Mouse (Mus musculus) splenic B cell, adult 2 months (primary cell): ENCODE measurements around the gene Ttc7.
"Not testable (repeated sequence)": the region's sequence is repeated elsewhere in the genome, so short reads cannot be mapped to it uniquely, and the experiment has no call there.

ENCODE experiments used
- DNase-seq: peaks from one replicate; pipeline ENCODE4 v3.0.0-alpha.2; 2011; ENCODE audit warnings: low read depth, low spot score
- H3K27me3 ChIP-seq: 2 replicates; pipeline ENCODE4 v1.6.1; 2012; ENCODE audit warnings: mild to moderate bottlenecking, low read length, moderate library complexity, mixed read lengths; ENCODE audit not compliant: control insufficient read depth, poor library complexity, insufficient read depth, severe bottlenecking
- H3K36me3 ChIP-seq: 2 replicates; pipeline ENCODE4 v1.6.1; 2012; ENCODE audit warnings: mild to moderate bottlenecking, low read length, moderate library complexity, mixed read lengths; ENCODE audit not compliant: control insufficient read depth, poor library complexity, insufficient read depth, severe bottlenecking

The Ttc7 gene

DNA sequence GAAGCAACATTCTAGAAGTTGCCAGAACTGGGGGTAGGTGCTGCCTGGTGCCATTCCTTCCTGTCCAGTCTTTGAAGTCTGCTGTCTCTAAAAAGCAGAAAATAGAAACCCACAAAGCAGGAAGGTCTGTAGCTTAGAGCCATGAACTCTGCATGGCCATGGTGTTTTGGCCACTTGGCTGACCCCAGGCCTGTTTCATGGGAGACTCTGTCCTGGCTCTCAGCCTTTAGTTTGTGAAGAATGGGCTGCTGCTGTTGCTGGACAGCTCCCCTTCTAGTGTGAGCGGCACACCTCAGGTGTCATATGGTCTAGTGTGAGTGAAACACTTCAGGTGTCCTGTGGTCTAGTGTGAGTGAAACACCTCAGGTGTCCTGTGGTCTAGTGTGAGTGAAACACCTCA lies 14.0 kb downstream of the Ttc7 start:
- H3K36me3 ChIP-seq, result peaks cover 20% of the 10 kb centered on the region
- H3K27me3 ChIP-seq, DNase-seq: not testable (repeated sequence)

GRCm38 (mm10) chr17:87298944-87299343 lies 16.3 kb downstream of the Ttc7 start:
- peak; percentile 60 for DNase-seq
- Histone ChIP-seq H3K36me3 (peaks cover 8% of the 10 kb centered on the region), H3K27me3 (no peaks in the 10 kb centered on the region)

DNA sequence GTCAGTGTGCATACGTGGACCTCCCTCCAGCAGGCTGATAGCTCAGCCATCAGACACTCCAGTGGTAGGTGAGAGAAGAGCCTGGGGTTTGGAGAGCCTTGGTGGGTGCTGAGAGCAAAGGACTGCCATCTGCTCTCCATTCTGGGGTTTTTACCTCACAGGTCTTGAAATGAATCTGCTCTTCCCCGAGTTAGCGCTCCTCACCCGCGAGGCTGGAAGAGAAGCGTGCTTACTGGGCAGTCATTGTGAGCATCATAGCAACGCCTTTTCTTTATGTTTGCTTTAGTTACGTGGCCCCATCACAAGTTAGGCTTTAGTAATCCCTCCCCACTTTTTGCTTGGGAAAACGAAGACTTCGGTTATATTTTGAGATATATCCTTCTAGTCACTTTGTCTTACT lies 17.7 kb downstream of the Ttc7 start:
- peak; percentile 49 for DNase-seq
- H3K27me3 ChIP-seq, result no peaks in the 10 kb centered on the region

GRCm38 (mm10) chr17:87301607-87302006 lies 18.9 kb downstream of the Ttc7 start:
- peak; percentile 66 for DNase-seq
- not testable (repeated sequence) for H3K36me3 ChIP-seq, H3K27me3 ChIP-seq

More for the DNA sequence above, 17.7 kb downstream of the Ttc7 start:
- peaks cover 3% of the 10 kb centered on the region for H3K36me3 ChIP-seq

- H3K36me3 ChIP-seq, result no peaks in the 10 kb centered on the region; the same call in 1 of the 2 replicates
- DNase-seq, result peak; percentile 46
- H3K27me3 ChIP-seq, result no peaks in the 10 kb centered on the region
Observed at GRCm38 (mm10) chr17:87302014-87302794, 19.5 kb downstream of the Ttc7 start.

GRCm38 (mm10) chr17:87304151-87304894 lies 21.6 kb downstream of the Ttc7 start:
- Histone ChIP-seq H3K36me3 (no peaks in the 10 kb centered on the region; the same call in 1 of the 2 replicates), H3K27me3 (no peaks in the 10 kb centered on the region)
- DNase-seq, result no peak

DNA sequence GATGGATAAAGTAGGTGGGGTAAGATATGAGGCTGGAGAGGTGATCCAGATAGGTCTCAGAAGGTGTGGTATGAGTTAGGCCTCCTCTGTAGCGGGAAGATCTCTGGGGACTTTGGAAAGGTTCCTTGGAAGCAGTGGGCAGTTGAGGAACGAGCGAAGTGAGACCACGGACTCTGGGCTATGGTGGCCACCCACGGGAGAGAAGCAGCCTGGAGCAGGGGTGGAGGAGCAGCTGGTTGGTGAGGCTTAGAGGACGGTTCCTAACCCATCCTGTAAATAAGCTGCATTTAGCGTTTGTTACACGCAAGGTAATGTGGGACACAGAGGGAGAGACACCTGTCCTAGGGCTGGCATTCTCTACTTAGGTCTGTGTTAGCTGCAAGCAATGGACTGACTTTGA lies 22.4 kb downstream of the Ttc7 start:
- DNase-seq, result no peak
- no peaks in the 10 kb centered on the region for H3K27me3 ChIP-seq
- H3K36me3 ChIP-seq, result peaks cover 1% of the 10 kb centered on the region; the same call in 1 of the 2 replicates

DNA sequence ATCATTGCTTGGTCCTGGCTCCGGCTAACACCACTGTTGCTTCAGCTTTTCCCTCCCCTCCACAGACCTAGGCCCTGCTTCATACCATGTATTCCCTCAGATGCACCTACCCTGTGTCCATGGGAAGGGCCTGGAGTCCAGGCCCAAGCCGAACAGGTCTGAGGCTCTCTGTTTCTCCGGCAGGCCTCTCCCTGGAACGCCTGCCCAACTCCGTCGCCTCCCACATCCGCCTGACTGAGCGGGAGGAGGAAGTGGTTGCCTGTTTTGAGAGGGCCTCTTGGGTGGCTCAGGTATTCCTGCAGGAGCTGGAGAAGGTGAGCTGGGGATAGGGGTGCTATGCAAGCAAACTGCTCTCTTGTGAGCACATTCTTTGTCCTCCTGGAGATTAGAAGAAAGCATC lies 24.1 kb downstream of the Ttc7 start:
- no peak for DNase-seq
- Histone ChIP-seq H3K36me3 (peaks cover 5% of the 10 kb centered on the region; the same call in 1 of the 2 replicates), H3K27me3 (no peaks in the 10 kb centered on the region)

GRCm38 (mm10) chr17:87309073-87309788 lies 26.5 kb downstream of the Ttc7 start:
- no peak for DNase-seq
- Histone ChIP-seq H3K36me3 (peaks cover 12% of the 10 kb centered on the region), H3K27me3 (no peaks in the 10 kb centered on the region)

GRCm38 (mm10) chr17:87310497-87310896 lies 27.8 kb downstream of the Ttc7 start:
- DNase-seq, result no peak
- peaks cover 12% of the 10 kb centered on the region for H3K36me3 ChIP-seq

GRCm38 (mm10) chr17:87312351-87312750 lies 29.7 kb downstream of the Ttc7 start:
- no peak for DNase-seq
- peaks cover 12% of the 10 kb centered on the region for H3K36me3 ChIP-seq
- H3K27me3 ChIP-seq, result no peaks in the 10 kb centered on the region

More at GRCm38 (mm10) chr17:87310497-87310896, 27.8 kb downstream of the Ttc7 start:
- H3K27me3 ChIP-seq, result no peaks in the 10 kb centered on the region

DNA sequence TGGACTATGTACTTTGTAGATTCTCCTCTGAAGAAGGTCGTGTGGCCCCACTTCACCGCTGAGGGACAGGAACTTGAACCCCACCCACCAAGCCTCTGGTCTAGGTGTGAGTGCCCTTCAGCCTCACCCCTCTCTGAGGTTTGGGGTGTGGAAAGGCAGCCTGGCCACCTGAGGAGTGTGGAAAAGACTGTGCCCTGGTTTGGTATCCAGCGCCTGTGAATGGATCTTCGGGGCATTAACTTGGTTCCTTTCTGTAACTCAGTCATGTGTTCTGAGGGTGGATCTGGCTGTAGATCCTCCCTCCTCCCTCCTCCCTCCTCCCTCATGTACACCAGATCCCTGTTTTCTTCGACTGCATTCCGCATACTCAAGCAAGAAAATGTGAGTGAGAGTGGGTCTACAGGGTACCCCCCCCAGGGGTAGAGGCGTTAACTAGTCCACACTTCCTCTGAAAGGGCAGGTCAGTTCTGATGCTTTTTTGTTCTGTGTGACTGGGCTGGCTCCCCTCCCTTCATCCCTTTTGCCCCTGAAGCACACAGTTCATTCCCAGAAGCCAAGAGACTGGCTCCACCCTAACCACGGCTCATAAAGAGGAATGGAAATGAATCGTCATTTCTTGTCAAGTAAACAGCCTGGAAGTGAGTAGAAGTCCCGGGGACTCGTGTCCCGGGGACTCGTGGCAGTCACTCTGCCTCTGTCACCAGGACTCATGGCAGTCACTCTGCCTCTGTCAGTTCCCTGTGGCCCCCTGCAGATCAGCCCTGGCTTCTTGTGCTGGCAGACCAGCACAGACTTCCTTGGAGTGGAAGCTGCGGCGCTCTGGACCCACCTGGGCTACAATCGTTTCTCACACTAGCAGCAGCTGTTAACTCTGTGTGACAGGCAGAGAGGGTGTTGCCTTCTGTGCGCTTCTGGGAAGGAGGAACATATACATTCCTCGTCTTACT lies 30.5 kb downstream of the Ttc7 start:
- Histone ChIP-seq H3K27me3 (no peaks in the 10 kb centered on the region), H3K36me3 (peaks cover 12% of the 10 kb centered on the region)
- DNase-seq, result no peak

DNA sequence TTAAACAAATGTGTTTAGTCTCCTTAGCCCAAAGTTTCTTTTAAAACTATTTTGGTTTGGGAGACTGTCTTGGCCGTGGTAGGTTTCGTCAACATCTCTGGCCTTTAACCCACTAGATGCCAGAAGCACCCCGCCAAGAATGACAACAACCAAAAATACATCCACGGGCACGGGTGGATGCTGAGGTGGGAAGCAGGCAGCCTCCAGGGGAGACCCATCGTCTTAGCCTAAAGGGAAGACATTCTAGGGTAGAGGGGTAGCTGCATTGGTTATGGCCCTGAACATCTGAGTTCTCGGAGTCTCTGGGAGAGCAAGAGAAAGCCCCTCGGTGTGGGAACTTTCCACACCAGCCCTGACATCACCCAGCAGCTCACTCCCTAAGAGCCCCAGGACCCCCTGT lies 31.4 kb downstream of the Ttc7 start:
- Histone ChIP-seq H3K27me3 (no peaks in the 10 kb centered on the region), H3K36me3 (peaks cover 12% of the 10 kb centered on the region)
- no peak for DNase-seq

- peaks cover 12% of the 10 kb centered on the region for H3K36me3 ChIP-seq
- H3K27me3 ChIP-seq, result no peaks in the 10 kb centered on the region
- peak; percentile 65 for DNase-seq
Observed at GRCm38 (mm10) chr17:87314530-87314946, 31.9 kb downstream of the Ttc7 start.
